Mouse (Mus musculus) gonadal fat pad, adult 2 months (tissue): ENCODE measurements around the gene Pomt1. TPM values are rescaled to one million over a fixed set of nuclear protein-coding genes. Genes with fewer than 3 reads are reported as not detected.
"Not testable (repeated sequence)": the region's sequence is repeated elsewhere in the genome, so short reads cannot be mapped to it uniquely, and the experiment has no call there.

Experiments used
- DNase-seq: peaks from one replicate; pipeline ENCODE4 v3.0.0-alpha.2; 2012; ENCODE audit warnings: low read depth
- polyA plus RNA-seq: library from polyadenylated mRNA; depleted of rRNA; stranded (reverse); fragments of >200 nt; gene quantifications from 2 replicates; pipeline ENCODE4 v1.2.3, GENCODE M21; 2012; rRNA removed

Gene Pomt1
- polyA plus RNA-seq, 1 experiment: 27.7 TPM

GRCm38 (mm10) chr2:32282727-32283126 lies 46.3 kb downstream of the Pomt1 start:
- no peak for DNase-seq

- no peak for DNase-seq
These were observed 47.6 kb downstream of the Pomt1 start for GRCm38 (mm10) chr2:32283986-32284385.

- no peak for DNase-seq
These were observed 51.0 kb downstream of the Pomt1 start, which contains the start of gene Golga2 for GRCm38 (mm10) chr2:32287334-32287840. Gene Golga2, plus strand, starts transcription at chr2:32287384.

GRCm38 (mm10) chr2:32287923-32288367 lies 51.6 kb downstream of the Pomt1 start, which contains the start of gene Swi5:
Gene Swi5, minus strand, starts transcription at chr2:32288075.
- peak; percentile 90 for DNase-seq

GRCm38 (mm10) chr2:32288371-32288931 lies 52.1 kb downstream of the Pomt1 start:
- DNase-seq: no peak

GRCm38 (mm10) chr2:32289578-32289977 lies 53.2 kb downstream of the Pomt1 start:
- no peak for DNase-seq

- DNase-seq: no peak
These were observed 58.0 kb downstream of the Pomt1 start for GRCm38 (mm10) chr2:32294348-32294747.

GRCm38 (mm10) chr2:32295285-32295684 lies 58.9 kb downstream of the Pomt1 start:
- DNase-seq: no peak

- not testable (repeated sequence) for DNase-seq
These were observed 59.5 kb downstream of the Pomt1 start for GRCm38 (mm10) chr2:32295842-32296241.

GRCm38 (mm10) chr2:32299469-32299868 lies 63.1 kb downstream of the Pomt1 start:
- DNase-seq: no peak

GRCm38 (mm10) chr2:32302952-32303351 lies 66.6 kb downstream of the Pomt1 start:
- no peak for DNase-seq

- DNase-seq: no peak
These were observed 67.9 kb downstream of the Pomt1 start for GRCm38 (mm10) chr2:32304145-32304832.

Other genes starting within 250 kb of the Pomt1 start
- gene Fam78a, start 151.7 kb upstream of the Pomt1 start, polyA plus RNA-seq: 1.2 and 2.5 TPM in 2 replicates
- gene Plpp7, start 141.1 kb upstream of the Pomt1 start, polyA plus RNA-seq: 3.3 and 4.7 TPM in 2 replicates
- 42.7 and 62.1 TPM in 2 replicates for gene Prrc2b, start 85.5 kb upstream of the Pomt1 start, polyA plus RNA-seq
- 118 and 134 TPM in 2 replicates for gene Uck1, start 23.6 kb downstream of the Pomt1 start, polyA plus RNA-seq
- 43.1 and 46.2 TPM in 2 replicates for gene Golga2, start 50.8 kb downstream of the Pomt1 start, polyA plus RNA-seq
- 293 and 333 TPM in 2 replicates for gene Swi5, start 51.5 kb downstream of the Pomt1 start, polyA plus RNA-seq
- gene Ciz1, start 115.7 kb downstream of the Pomt1 start, polyA plus RNA-seq: 150 and 154 TPM in 2 replicates
- 19.7 and 25.0 TPM in 2 replicates for gene Dnm1, start 116.7 kb downstream of the Pomt1 start, polyA plus RNA-seq
- 470 and 500 TPM in 2 replicates for gene 1110008P14Rik, start 145.3 kb downstream of the Pomt1 start, polyA plus RNA-seq
- gene Lcn2, start 151.7 kb downstream of the Pomt1 start, polyA plus RNA-seq: 3,887 and 6,444 TPM in 2 replicates
- gene Ptges2, start 159.3 kb downstream of the Pomt1 start, polyA plus RNA-seq: 50.0 and 51.6 TPM in 2 replicates
- gene Naif1, start 213.9 kb downstream of the Pomt1 start, polyA plus RNA-seq: 5.2 and 5.3 TPM in 2 replicates
- 29.4 and 39.5 TPM in 2 replicates for gene Slc25a25, start 214.9 kb downstream of the Pomt1 start, polyA plus RNA-seq